Mouse (Mus musculus) midbrain, embryonic 14.5 days (tissue): Measurements from ENCODE around the gene Tnnc2. TPM values are rescaled to one million over a fixed set of nuclear protein-coding genes. Genes with fewer than 3 reads are reported as not detected.

Source experiments
- ATAC-seq: fragments of 200-750 bp; cut with Nextera tagmentation; 2 replicates; pipeline ENCODE4 v1.8.0; 2017; ENCODE audit warnings: moderate number of reproducible peaks, moderate library complexity; ENCODE audit not compliant: low FRiP score, low TSS enrichment
- DNase-seq: peaks from one replicate; pipeline ENCODE4 v3.0.0-alpha.2; 2015
- H3K27ac ChIP-seq: fragments of 300-500 bp; sonication (generic); replicated peaks from 2 replicates; pipeline ENCODE4 v1.5.1; 2014; ENCODE audit warnings: mild to moderate bottlenecking, low read depth, low read length, moderate library complexity
- H3K27me3 ChIP-seq: fragments of 300-500 bp; sonication (generic); 2 replicates; pipeline ENCODE4 v1.6.1; 2014; ENCODE audit warnings: low read length, control low read depth, mixed read lengths; ENCODE audit not compliant: control insufficient read depth, insufficient read depth
- H3K36me3 ChIP-seq: fragments of 300-500 bp; sonication (generic); 2 replicates; pipeline ENCODE4 v1.6.1; 2014; ENCODE audit warnings: low read length, control low read depth; ENCODE audit not compliant: control insufficient read depth, insufficient read depth
- H3K4me1 ChIP-seq: fragments of 300-500 bp; sonication (generic); 2 replicates; pipeline ENCODE4 v1.6.1; 2014; ENCODE audit warnings: mild to moderate bottlenecking, antibody characterized with exemption, low read length, control low read depth; ENCODE audit not compliant: control insufficient read depth, insufficient read depth
- H3K4me2 ChIP-seq: fragments of 300-500 bp; sonication (generic); 2 replicates; pipeline ENCODE4 v1.6.1; 2014; ENCODE audit warnings: mild to moderate bottlenecking, low read length, moderate library complexity
- H3K4me3 ChIP-seq: fragments of 300-500 bp; sonication (generic); replicated peaks from 2 replicates; pipeline ENCODE4 v1.5.1; 2014; ENCODE audit warnings: low read depth, low read length
- H3K9ac ChIP-seq: fragments of 300-500 bp; sonication (generic); replicated peaks from 2 replicates; pipeline ENCODE4 v1.6.1; 2014; ENCODE audit warnings: mild to moderate bottlenecking, low read length, moderate library complexity
- H3K9me3 ChIP-seq: fragments of 300-500 bp; sonication (generic); 2 replicates; pipeline ENCODE4 v1.6.1; 2016; ENCODE audit warnings: low read length, control low read depth, mixed read lengths; ENCODE audit not compliant: control insufficient read depth
- WGBS: fragments of 180-500 bp; shearing (Covaris S2); extraction: QIAGEN DNeasy Blood & Tissue Kit; methylation state at CpG from one replicate; pipeline ENCODE4 v1.1.7; 2014; 5-methylcytosine and 5-hydroxymethylcytosine counted together
- polyA plus RNA-seq: library from polyadenylated mRNA; unstranded; fragments of >200 nt; fragmentation: Nextera tagmentation; extraction: Ambion mirVana; gene quantifications from 2 replicates; pipeline ENCODE4 v1.2.1, GENCODE M21; 2014

The Tnnc2 gene
- polyA plus RNA-seq, 1 experiment from 2014 or later: not detected

GRCm38 (mm10) chr2:164792400-164793190 is 12.8 kb upstream of the Tnnc2 start:
- 96% methylated on average over 12 of the region's 12 CpGs for WGBS
- no peaks in the 10 kb centered on the region for H3K4me1 ChIP-seq
- H3K4me2 ChIP-seq: no peak overlapping the region
- H3K9me3 ChIP-seq: no peaks in the 10 kb centered on the region
- ATAC-seq (no peak), DNase-seq (no peak)
- no peak overlapping the region for H3K9ac ChIP-seq
- no peak overlapping the region for H3K4me3 ChIP-seq
- no peaks in the 10 kb centered on the region for H3K27me3 ChIP-seq
- no peak overlapping the region for H3K27ac ChIP-seq
- peaks cover 54% of the 10 kb centered on the region for H3K36me3 ChIP-seq

GRCm38 (mm10) chr2:164791841-164792261 is 12.1 kb upstream of the Tnnc2 start:
- no peak overlapping the region for H3K27ac ChIP-seq

GRCm38 (mm10) chr2:164790451-164790850 is 10.7 kb upstream of the Tnnc2 start:
- Histone ChIP-seq H3K27me3 (no peaks in the 10 kb centered on the region), H3K4me3 (no peak overlapping the region), H3K9ac (no peak overlapping the region), H3K27ac (no peak overlapping the region), H3K9me3 (no peaks in the 10 kb centered on the region), H3K4me1 (peaks cover 3% of the 10 kb centered on the region; the same call in 1 of the 2 replicates), H3K36me3 (peaks cover 40% of the 10 kb centered on the region), H3K4me2 (no peak overlapping the region)
- ATAC-seq: no peak
- DNase-seq: no peak
- 88% methylated on average over 4 of the region's 4 CpGs for WGBS

More at GRCm38 (mm10) chr2:164791841-164792261, 12.1 kb upstream of the Tnnc2 start:
- ATAC-seq (no peak), DNase-seq (no peak)
- Histone ChIP-seq H3K4me2 (no peak overlapping the region), H3K4me3 (no peak overlapping the region), H3K9ac (no peak overlapping the region), H3K36me3 (peaks cover 50% of the 10 kb centered on the region), H3K9me3 (no peaks in the 10 kb centered on the region), H3K27me3 (no peaks in the 10 kb centered on the region), H3K4me1 (no peaks in the 10 kb centered on the region)
- 95% methylated on average over 18 of the region's 18 CpGs for WGBS

GRCm38 (mm10) chr2:164788411-164788810 is 8.6 kb upstream of the Tnnc2 start:
- 74% methylated on average over 4 of the region's 4 CpGs for WGBS
- Histone ChIP-seq H3K9me3 (no peaks in the 10 kb centered on the region), H3K9ac (no peak overlapping the region), H3K36me3 (peaks cover 32% of the 10 kb centered on the region), H3K4me2 (no peak overlapping the region), H3K27ac (no peak overlapping the region), H3K27me3 (no peaks in the 10 kb centered on the region), H3K4me1 (peaks cover 3% of the 10 kb centered on the region; the same call in 1 of the 2 replicates), H3K4me3 (no peak overlapping the region)
- ATAC-seq: no peak
- no peak for DNase-seq

- H3K36me3 ChIP-seq: peaks cover 26% of the 10 kb centered on the region
- DNase-seq (no peak), ATAC-seq (no peak)
- H3K9me3 ChIP-seq: no peaks in the 10 kb centered on the region
- peaks cover 3% of the 10 kb centered on the region; the same call in 1 of the 2 replicates for H3K4me1 ChIP-seq
- no peak overlapping the region for H3K4me2 ChIP-seq
- H3K27ac ChIP-seq: no peak overlapping the region
- no peak overlapping the region for H3K9ac ChIP-seq
- 83% methylated on average over 10 of the region's 10 CpGs for WGBS
- H3K4me3 ChIP-seq: no peak overlapping the region
- no peaks in the 10 kb centered on the region for H3K27me3 ChIP-seq
Observed at GRCm38 (mm10) chr2:164787779-164788178, 8.0 kb upstream of the Tnnc2 start.

- Histone ChIP-seq H3K4me3 (no peak overlapping the region; the same call in 1 of the 2 replicates), H3K9ac (no peak overlapping the region; the same call in 1 of the 2 replicates), H3K4me1 (peaks cover 3% of the 10 kb centered on the region; the same call in 1 of the 2 replicates), H3K27me3 (no peaks in the 10 kb centered on the region), H3K4me2 (peak overlapping the region; percentile 89), H3K27ac (no peak overlapping the region), H3K9me3 (no peaks in the 10 kb centered on the region), H3K36me3 (peaks cover 18% of the 10 kb centered on the region)
- no peak for DNase-seq
- WGBS: 90% methylated on average over 3 of the region's 3 CpGs
- no peak for ATAC-seq
Observed at GRCm38 (mm10) chr2:164787032-164787431, 7.3 kb upstream of the Tnnc2 start.

- ATAC-seq: 0 out of 2 replicates have a peak, but pooled peaks have one; percentile 1
- H3K4me2 ChIP-seq: peak overlapping the region; percentile 89
- H3K9ac ChIP-seq: peak overlapping the region; percentile 78
- WGBS: 12% methylated on average over 15 of the region's 15 CpGs
- peak overlapping the region; percentile 57; the same call in 1 of the 2 replicates for H3K27ac ChIP-seq
- H3K4me3 ChIP-seq: peak overlapping the region; percentile 62
- H3K36me3 ChIP-seq: peaks cover 12% of the 10 kb centered on the region
- peaks cover 3% of the 10 kb centered on the region; the same call in 1 of the 2 replicates for H3K4me1 ChIP-seq
- no peaks in the 10 kb centered on the region for H3K9me3 ChIP-seq
- H3K27me3 ChIP-seq: no peaks in the 10 kb centered on the region
- DNase-seq: no peak
Observed at GRCm38 (mm10) chr2:164786388-164786885, 6.7 kb upstream of the Tnnc2 start.

GRCm38 (mm10) chr2:164785481-164786387 is 6.0 kb upstream of the Tnnc2 start, which contains the start of gene Snx21:
Gene Snx21 (plus strand): TSS chr2:164785823.
- DNase-seq: peak; percentile 89
- Histone ChIP-seq H3K4me3 (peak within 1 kb of the TSS; percentile 62), H3K36me3 (peaks cover 11% of the 10 kb centered on the region), H3K9ac (peak within 1 kb of the TSS; percentile 78), H3K4me2 (peak within 1 kb of the TSS; percentile 89), H3K27ac (peak within 1 kb of the TSS; percentile 57), H3K9me3 (no peaks in the 10 kb centered on the region), H3K27me3 (no peaks in the 10 kb centered on the region), H3K4me1 (peaks cover 3% of the 10 kb centered on the region; the same call in 1 of the 2 replicates)
- under 1% methylated on average over 86 of the region's 89 CpGs for WGBS
- peak; percentile 89 for ATAC-seq
